Mouse (Mus musculus) CH12.LX (cell line): Measurements from ENCODE around the gene Tiam1. TPM values are rescaled to one million over a fixed set of nuclear protein-coding genes. Genes with fewer than 3 reads are reported as not detected.

Source experiments
- DNase-seq: peaks from one replicate; pipeline ENCODE4 v3.0.0-alpha.2; 2013; ENCODE audit errors: extremely low read depth
- H3K27ac ChIP-seq: 2 replicates; pipeline ENCODE4 v1.5.1; 2012; ENCODE audit warnings: low read depth, mild to moderate bottlenecking, control low read depth, moderate library complexity; ENCODE audit not compliant: insufficient read depth
- H3K27me3 ChIP-seq: replicated peaks from 2 replicates; pipeline ENCODE3; 2012; ENCODE audit warnings: inconsistent platforms
- H3K36me3 ChIP-seq, 2 experiments: replicated peaks in 1 of 2; 2 replicates each; pipeline versions ENCODE3 to v1.6.1; 2012; ENCODE audit warnings: inconsistent platforms in 1 of 2, low read length in 1 of 2, mild to moderate bottlenecking in 1 of 2, mixed read lengths in 1 of 2, moderate library complexity in 1 of 2; ENCODE audit not compliant: control insufficient read depth in 1 of 2, insufficient read depth in 1 of 2
- H3K4me1 ChIP-seq, 2 experiments: 2 replicates each; pipeline ENCODE4 v1.6.1; 2012; ENCODE audit warnings: inconsistent platforms in 1 of 2, moderate library complexity in 1 of 2; ENCODE audit not compliant: insufficient read depth in 2 of 2, control insufficient read depth in 1 of 2
- H3K4me2 ChIP-seq: 2 replicates; pipeline ENCODE4 v1.6.1; 2012; ENCODE audit warnings: low read depth, mild to moderate bottlenecking, control low read depth; ENCODE audit not compliant: poor library complexity, insufficient read depth, severe bottlenecking
- H3K4me3 ChIP-seq, 3 experiments: fragments of 150-350 bp in 1 of 3; sonication (generic) in 1 of 3; replicated peaks in 1 of 3; 2 replicates each; pipeline versions ENCODE3 to v1.5.1; 2011 to 2012; ENCODE audit warnings: low read depth in 2 of 3, low read length in 2 of 3, mild to moderate bottlenecking in 2 of 3, moderate library complexity in 2 of 3, control low read depth in 1 of 3, improper control_type of control experiment in 1 of 3, inconsistent platforms in 1 of 3, mixed read lengths in 1 of 3; ENCODE audit not compliant: poor library complexity in 1 of 3
- H3K79me2 ChIP-seq: replicated peaks from 2 replicates; pipeline ENCODE4 v1.6.1; 2012; ENCODE audit warnings: mild to moderate bottlenecking, moderate library complexity; ENCODE audit not compliant: control insufficient read depth, poor library complexity, insufficient read depth, severe bottlenecking; ENCODE audit errors: extremely low read depth
- H3K9ac ChIP-seq: 2 replicates; pipeline ENCODE4 v1.6.1; 2012; ENCODE audit warnings: low read depth, mild to moderate bottlenecking, control low read depth, moderate library complexity; ENCODE audit not compliant: insufficient read depth
- H3K9me3 ChIP-seq: replicated peaks from 2 replicates; pipeline ENCODE3; 2012; ENCODE audit warnings: low read length, inconsistent platforms, mixed read lengths
- BHLHE40 ChIP-seq: IDR thresholded peaks from 2 replicates; pipeline ENCODE4 v1.6.1; 2011; ENCODE audit warnings: mild to moderate bottlenecking, low read depth, low read length, improper control_type of control experiment
- CHD1 ChIP-seq: IDR thresholded peaks from 2 replicates; pipeline ENCODE4 v1.6.1; 2012; ENCODE audit warnings: low read depth, low read length, improper control_type of control experiment, inconsistent platforms
- CTCF ChIP-seq, 2 experiments: IDR thresholded peaks in 1 of 2; conservative IDR thresholded peaks in 1 of 2; 2 replicates each; pipeline ENCODE4 v1.5.1; 2011 to 2012; ENCODE audit warnings: low read depth in 2 of 2, low read length in 2 of 2, improper control_type of control experiment in 1 of 2, inconsistent platforms in 1 of 2, mild to moderate bottlenecking in 1 of 2, moderate library complexity in 1 of 2
- E2F4 ChIP-seq: IDR thresholded peaks from 2 replicates; pipeline ENCODE4 v1.6.1; 2011; ENCODE audit warnings: low read depth, low read length, improper control_type of control experiment; ENCODE audit not compliant: insufficient replicate concordance
- ELF1 ChIP-seq: IDR thresholded peaks from 2 replicates; pipeline ENCODE4 v1.6.1; 2014; ENCODE audit warnings: low read depth, mild to moderate bottlenecking, inconsistent platforms, low read length, improper control_type of control experiment
- EP300 ChIP-seq: IDR thresholded peaks from 2 replicates; pipeline ENCODE4 v1.6.1; 2011; ENCODE audit warnings: low read length, improper control_type of control experiment
- ETS1 ChIP-seq: conservative IDR thresholded peaks from 2 replicates; pipeline ENCODE4 v1.6.1; 2012; ENCODE audit warnings: low read depth, mild to moderate bottlenecking, inconsistent platforms, low read length, improper control_type of control experiment, moderate library complexity
- GABPA ChIP-seq: IDR thresholded peaks from 2 replicates; pipeline ENCODE4 v1.6.1; 2012; ENCODE audit warnings: low read depth, low read length, improper control_type of control experiment, inconsistent platforms; ENCODE audit not compliant: insufficient replicate concordance
- HCFC1 ChIP-seq: IDR thresholded peaks from 2 replicates; pipeline ENCODE4 v1.6.1; 2012; ENCODE audit warnings: low read depth, mild to moderate bottlenecking, inconsistent platforms, low read length, improper control_type of control experiment
- IRF4 ChIP-seq: IDR thresholded peaks from 2 replicates; pipeline ENCODE4 v1.6.1; 2014; ENCODE audit warnings: low read depth, mild to moderate bottlenecking, inconsistent platforms, low read length, improper control_type of control experiment
- JUN ChIP-seq: IDR thresholded peaks from 2 replicates; pipeline ENCODE4 v1.6.1; 2011; ENCODE audit warnings: low read depth, mild to moderate bottlenecking, low read length, improper control_type of control experiment, moderate library complexity; ENCODE audit not compliant: insufficient read depth
- MAFK ChIP-seq: IDR thresholded peaks from 2 replicates; pipeline ENCODE4 v1.6.1; 2011; ENCODE audit warnings: low read length, improper control_type of control experiment; ENCODE audit not compliant: insufficient replicate concordance
- MAX ChIP-seq: IDR thresholded peaks from 2 replicates; pipeline ENCODE4 v1.6.1; 2011; ENCODE audit warnings: low read length, improper control_type of control experiment
- MEF2A ChIP-seq: IDR thresholded peaks from 2 replicates; pipeline ENCODE4 v1.6.1; 2014; ENCODE audit warnings: low read depth, mild to moderate bottlenecking, inconsistent platforms, low read length, improper control_type of control experiment, borderline replicate concordance
- MXI1 ChIP-seq: IDR thresholded peaks from 2 replicates; pipeline ENCODE4 v1.6.1; 2011; ENCODE audit warnings: mild to moderate bottlenecking, low read depth, low read length, improper control_type of control experiment
- NELFE ChIP-seq: IDR thresholded peaks from 2 replicates; pipeline ENCODE4 v1.6.1; 2011; ENCODE audit warnings: low read depth, low read length, improper control_type of control experiment
- NRF1 ChIP-seq: IDR thresholded peaks from 2 replicates; pipeline ENCODE4 v1.6.1; 2014; ENCODE audit warnings: low read depth, mild to moderate bottlenecking, inconsistent platforms, low read length, improper control_type of control experiment, moderate library complexity
- PAX5 ChIP-seq: IDR thresholded peaks from 2 replicates; pipeline ENCODE4 v1.6.1; 2012; ENCODE audit warnings: low read length, inconsistent platforms, mixed read lengths
- POLR2AphosphoS2 ChIP-seq: IDR thresholded peaks from 2 replicates; pipeline ENCODE4 v1.6.1; 2011; ENCODE audit warnings: low read depth, low read length, improper control_type of control experiment
- RAD21 ChIP-seq: IDR thresholded peaks from 2 replicates; pipeline ENCODE4 v1.6.1; 2011; ENCODE audit warnings: low read depth, mild to moderate bottlenecking, low read length, improper control_type of control experiment, moderate library complexity
- SIN3A ChIP-seq: IDR thresholded peaks from 2 replicates; pipeline ENCODE4 v1.6.1; 2012; ENCODE audit warnings: low read length, improper control_type of control experiment, inconsistent platforms
- SMC3 ChIP-seq: IDR thresholded peaks from 2 replicates; pipeline ENCODE4 v1.6.1; 2011; ENCODE audit warnings: low read depth, low read length, improper control_type of control experiment
- TBP ChIP-seq: conservative IDR thresholded peaks from 2 replicates; pipeline ENCODE4 v1.6.1; 2011; ENCODE audit warnings: low read depth, low read length, improper control_type of control experiment
- TCF12 ChIP-seq: IDR thresholded peaks from 2 replicates; pipeline ENCODE4 v1.6.1; 2014; ENCODE audit warnings: low read depth, mild to moderate bottlenecking, inconsistent platforms, low read length, improper control_type of control experiment
- USF2 ChIP-seq: conservative IDR thresholded peaks from 2 replicates; pipeline ENCODE4 v1.6.1; 2011; ENCODE audit warnings: low read depth, low read length, improper control_type of control experiment
- ZC3H11A ChIP-seq: IDR thresholded peaks from 2 replicates; pipeline ENCODE4 v1.6.1; 2012; ENCODE audit warnings: low read depth, mild to moderate bottlenecking, inconsistent platforms, low read length, improper control_type of control experiment
- ZKSCAN1 ChIP-seq: IDR thresholded peaks from 2 replicates; pipeline ENCODE4 v1.6.1; 2012; ENCODE audit warnings: low read depth, inconsistent platforms, low read length, improper control_type of control experiment, borderline replicate concordance
- ZMIZ1 ChIP-seq: IDR thresholded peaks from 2 replicates; pipeline ENCODE4 v1.6.1; 2012; ENCODE audit warnings: low read depth, mild to moderate bottlenecking, inconsistent platforms, low read length, improper control_type of control experiment
- ZNF384 ChIP-seq: IDR thresholded peaks from 2 replicates; pipeline ENCODE4 v1.6.1; 2012; ENCODE audit warnings: low read depth, low read length, improper control_type of control experiment, inconsistent platforms
- dilution Hi-C: fragments of 300-500 bp; cut with MboI; formaldehyde crosslinking; loops from 2 replicates; pipeline ENCODE4 v1.14.3; 2020; ENCODE audit warnings: low sequenced_read_pairs; ENCODE audit not compliant: extremely low pct_unique_long_range_greater_than_20kb, extremely low pct_ligation_motif_present
- in situ Hi-C: fragments of 300-500 bp; cut with MboI; formaldehyde crosslinking; loops from 3 replicates; pipeline ENCODE4 v1.14.3; 2019; ENCODE audit warnings: low sequenced_read_pairs, low pct_ligation_motif_present, low pct_unique_long_range_greater_than_20kb, mixed read lengths
- polyA plus RNA-seq: library from polyadenylated mRNA; unstranded; fragments of >175 nt; gene quantifications from 2 replicates; pipeline ENCODE4 v1.2.1, GENCODE M21; 2012; ENCODE audit warnings: low read depth; ENCODE audit not compliant: insufficient read length
- total RNA-seq, 2 experiments: library from RNA; depleted of rRNA; stranded (reverse); fragments of 300-350 nt in 1 of 2; fragments of >200 nt in 1 of 2; gene quantifications; 2 replicates each; pipeline ENCODE4 v1.2.3; 2012 to 2014

The Tiam1 gene
- total and polyA plus RNA-seq, 3 experiments: 0.03 to 0.40 (median 0.04) TPM

- no peak overlapping the region for H3K9ac ChIP-seq
- H3K27me3 ChIP-seq: no peaks in the 10 kb centered on the region
- H3K9me3 ChIP-seq: peaks cover 57% of the 10 kb centered on the region
- in situ Hi-C loops: no loop called here
- DNase-seq: peak; percentile 54
- no peaks in the 10 kb centered on the region for H3K4me1 ChIP-seq
- H3K36me3 ChIP-seq: no peaks in the 10 kb centered on the region
- dilution Hi-C loops: no loop called here
- TF ChIP-seq E2F4 (no peak), MAX (no peak), MXI1 (no peak), NRF1 (no peak), NELFE (no peak), ZC3H11A (no peak), MEF2A (no peak), SMC3 (peak; percentile 38), ZKSCAN1 (no peak), IRF4 (no peak), JUN (no peak), CHD1 (no peak), POLR2AphosphoS2 (no peak), TCF12 (no peak), CTCF (conservative IDR thresholded peaks at IDR 0.05 in 1 of 2, IDR thresholded peaks at IDR 0.05 in 1 of 2; ENCODE audit: low read depth in 2 of 2, low read length in 2 of 2) (peak in 1 of 2 experiments; percentile 45; a peak in 2 of 4 replicates), GABPA (no peak), BHLHE40 (no peak), HCFC1 (no peak), PAX5 (no peak), ZMIZ1 (no peak), SIN3A (no peak), ELF1 (no peak), RAD21 (peak; percentile 34), MAFK (no peak), USF2 (no peak), ETS1 (no peak), TBP (no peak), ZNF384 (peak; percentile 51; the same call in 1 of the 2 replicates), EP300 (no peak)
- TF ChIP-seq, all 38 proteins: peak for 4
- Histone ChIP-seq H3K27ac (no peak overlapping the region), H3K4me3 (no peak overlapping the region), H3K79me2 (no peaks in the 10 kb centered on the region), H3K4me2 (no peak overlapping the region)
These were observed 312.4 kb downstream of the Tiam1 start for GRCm38 (mm10) chr16:89831172-89831571.
